Mouse (Mus musculus): ENCODE measurements around the gene Unc119. TPM values are rescaled to one million over a fixed set of nuclear protein-coding genes. Genes with fewer than 3 reads are reported as not detected.

Unc119 gene
- polyA plus RNA-seq (2016; fragmentation: Nextera tagmentation; extraction: Ambion mirVana), result 60.2 and 62.8 TPM in 2 replicates

DNA sequence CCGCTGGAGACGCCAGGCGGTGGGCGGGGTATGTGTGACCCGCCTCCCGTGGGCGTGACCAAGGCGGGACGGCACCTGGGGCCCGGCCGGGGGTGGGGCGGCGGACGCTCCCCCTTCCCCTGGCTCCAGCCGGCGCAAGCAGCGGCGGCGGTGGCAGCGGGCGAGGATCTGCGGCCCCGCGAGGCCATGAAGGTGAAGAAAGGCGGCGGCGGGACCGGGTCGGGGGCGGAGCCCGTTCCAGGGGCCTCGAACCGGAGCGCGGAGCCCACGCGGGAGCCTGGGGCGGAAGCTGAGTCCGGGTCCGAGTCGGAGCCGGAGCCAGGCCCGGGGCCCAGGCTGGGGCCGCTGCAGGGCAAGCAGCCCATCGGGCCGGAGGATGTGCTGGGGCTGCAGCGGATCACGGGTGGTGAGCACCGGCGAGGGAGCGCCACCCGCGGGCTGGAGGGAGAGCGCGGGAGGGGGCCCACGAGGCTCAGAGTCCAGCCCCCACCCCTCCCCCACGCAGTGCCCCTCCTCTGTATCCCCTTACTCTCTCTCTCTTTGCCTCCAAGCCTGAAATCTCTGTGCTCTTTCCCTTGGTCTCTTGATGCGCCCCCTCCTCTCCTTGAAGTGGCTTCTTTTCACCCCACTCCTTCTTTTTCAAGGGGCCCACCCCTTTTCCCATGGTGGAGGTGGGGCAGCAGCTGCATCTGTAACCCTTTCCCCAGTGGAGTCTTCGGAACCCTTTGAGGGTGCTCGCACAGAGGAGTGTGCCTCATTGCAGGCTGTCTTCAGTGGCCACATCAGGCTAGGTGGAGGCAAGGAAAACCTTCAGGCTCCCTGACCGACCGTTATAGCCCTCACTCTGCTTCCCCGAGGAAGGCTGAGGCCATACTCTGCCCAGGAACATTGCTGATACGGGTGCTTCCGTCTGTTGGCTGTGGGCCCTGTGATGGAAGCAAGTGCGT is at the start of gene Unc119:
TSS of gene Unc119 (plus strand) at position 102 of the 947 bp plus-strand sequence.
- peaks cover 53% of the 10 kb centered on the region for H3K36me3 ChIP-seq (replicated peaks)
- H3K4me1 ChIP-seq, result peaks cover 58% of the 10 kb centered on the region
- DNase-seq (ENCODE audit: extremely low spot score, low spot score), result peak; percentile 72
- WGBS, result 2% methylated on average over 65 of the region's 66 CpGs
- H3K9me3 ChIP-seq, result no peaks in the 10 kb centered on the region
- H3K27me3 ChIP-seq (ENCODE audit: poor library complexity, severe bottlenecking), result no peaks in the 10 kb centered on the region
- peak within 1 kb of the TSS; percentile 78 for H3K4me3 ChIP-seq
- H3K27ac ChIP-seq, result peak within 1 kb of the TSS; percentile 97

DNA sequence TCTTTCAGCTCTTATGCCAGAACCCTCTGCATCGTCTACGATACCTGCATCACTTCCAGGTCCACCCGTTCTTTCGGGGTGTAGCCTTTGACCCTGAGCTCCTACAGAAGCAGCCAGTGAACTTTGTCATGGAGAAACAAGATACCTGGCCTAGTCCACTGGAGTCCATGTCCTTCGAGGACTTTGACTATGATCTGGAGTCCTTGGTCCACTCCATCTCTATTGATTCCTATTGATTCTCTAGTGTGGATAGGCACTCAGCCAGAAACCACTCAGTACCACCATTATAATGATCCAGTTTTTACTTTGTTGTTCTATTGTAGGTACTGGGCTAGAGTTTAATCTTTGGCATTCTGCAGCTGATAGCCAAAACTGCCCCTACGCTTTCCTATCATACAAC is 48.7 kb upstream of the Unc119 start:
- Histone ChIP-seq H3K9me3 (no peaks in the 10 kb centered on the region), H3K4me3 (no peak overlapping the region), H3K27ac (no peak overlapping the region), H3K4me1 (no peaks in the 10 kb centered on the region), H3K27me3 (ENCODE audit: poor library complexity, severe bottlenecking) (no peaks in the 10 kb centered on the region), H3K36me3 (replicated peaks) (peaks cover 48% of the 10 kb centered on the region)
- DNase-seq (ENCODE audit: extremely low spot score, low spot score), result no peak
- WGBS, result 93% methylated on average over 6 of the region's 6 CpGs

DNA sequence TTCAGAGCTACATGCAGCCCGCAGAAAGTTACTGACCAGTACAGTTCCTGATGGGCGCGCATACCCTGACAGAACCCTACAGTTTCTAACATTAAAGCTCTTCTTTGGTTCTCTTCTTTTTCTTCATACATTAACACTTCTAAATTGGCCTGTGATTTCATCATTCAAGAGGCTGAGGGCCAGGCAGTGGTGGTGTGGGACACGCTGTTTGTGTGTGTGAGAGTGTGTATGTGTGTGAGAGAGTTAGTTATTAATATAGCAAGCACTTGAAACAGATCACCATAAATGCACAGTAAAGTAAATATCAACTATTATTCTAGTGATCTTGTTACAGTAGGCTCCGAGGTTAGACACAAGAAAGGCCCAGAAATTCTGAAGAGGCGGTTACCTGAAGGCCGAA is 42.4 kb upstream of the Unc119 start:
- no peaks in the 10 kb centered on the region for H3K27me3 ChIP-seq (ENCODE audit: poor library complexity, severe bottlenecking)
- 72% methylated on average over 7 of the region's 7 CpGs for WGBS
- H3K27ac ChIP-seq, result peak overlapping the region; percentile 96
- DNase-seq (ENCODE audit: extremely low spot score, low spot score), result no peak
- peaks cover 29% of the 10 kb centered on the region for H3K36me3 ChIP-seq (replicated peaks)
- H3K4me3 ChIP-seq, result peak overlapping the region; percentile 75
- no peaks in the 10 kb centered on the region for H3K9me3 ChIP-seq
- peaks cover 27% of the 10 kb centered on the region for H3K4me1 ChIP-seq

DNA sequence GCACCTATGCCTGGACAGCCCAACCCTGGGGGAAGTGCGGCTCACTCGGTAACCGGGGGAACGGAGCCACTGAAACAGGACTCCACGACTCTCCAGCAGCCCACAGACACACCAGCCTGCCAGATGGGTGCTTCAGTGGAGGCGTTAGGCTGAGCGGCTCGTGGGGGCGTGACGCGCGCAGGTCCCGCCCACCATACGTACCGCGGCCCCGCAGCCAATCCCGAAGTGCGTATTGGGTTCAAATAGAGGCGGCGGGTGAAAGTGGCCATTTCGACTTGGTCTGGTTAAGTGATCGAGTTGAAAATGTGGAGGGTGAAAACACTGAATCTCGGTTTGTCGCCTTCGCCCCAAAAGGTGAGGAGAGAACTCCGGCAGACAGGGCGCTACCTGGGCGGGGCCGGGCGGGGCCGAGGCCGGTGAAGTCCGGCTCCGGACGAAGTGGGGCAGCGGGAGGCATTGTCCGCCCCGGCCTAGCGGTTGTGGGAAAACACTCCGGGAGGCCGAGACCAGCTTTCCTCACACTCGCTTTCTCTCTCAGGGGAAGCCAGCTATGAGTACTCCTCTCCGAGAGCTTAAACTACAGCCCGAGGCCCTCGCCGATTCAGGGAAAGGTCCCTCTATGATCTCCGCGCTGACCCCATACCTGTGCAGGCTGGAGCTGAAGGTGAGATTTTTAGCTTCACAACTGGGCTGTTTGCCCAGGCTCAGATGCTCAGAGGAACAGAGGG is 41.8 kb upstream of the Unc119 start, which contains the start of gene Spag5:
TSS of gene Spag5 (plus strand) at position 173 of the 728 bp plus-strand sequence.
- peak; percentile 91 for DNase-seq (ENCODE audit: extremely low spot score, low spot score)
- under 1% methylated on average over 49 of the region's 49 CpGs for WGBS
- H3K9me3 ChIP-seq, result no peaks in the 10 kb centered on the region
- H3K4me3 ChIP-seq, result peak within 1 kb of the TSS; percentile 75
- no peaks in the 10 kb centered on the region for H3K27me3 ChIP-seq (ENCODE audit: poor library complexity, severe bottlenecking)
- peak within 1 kb of the TSS; percentile 96 for H3K27ac ChIP-seq
- peaks cover 35% of the 10 kb centered on the region for H3K36me3 ChIP-seq (replicated peaks)
- H3K4me1 ChIP-seq, result peaks cover 32% of the 10 kb centered on the region

DNA sequence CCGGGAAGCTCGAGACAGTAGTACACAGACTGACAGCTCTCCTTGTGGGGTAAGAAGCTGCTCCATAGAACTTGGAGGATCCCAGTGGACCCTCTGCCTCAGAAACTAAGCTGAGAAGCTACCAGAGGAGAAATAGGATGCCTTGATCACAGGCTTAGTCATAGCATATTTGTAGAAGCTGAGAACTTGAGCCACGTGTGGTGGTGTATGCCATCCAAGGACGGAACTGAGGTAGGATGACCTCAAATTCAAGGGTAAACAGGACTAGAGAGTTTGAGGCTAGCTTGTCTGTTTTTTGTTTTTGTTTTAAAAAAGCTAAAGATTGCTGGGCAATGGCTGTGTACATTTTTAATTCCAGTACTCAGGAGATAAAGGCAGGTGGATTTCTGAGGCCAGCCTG is 38.0 kb upstream of the Unc119 start:
- H3K36me3 ChIP-seq (replicated peaks), result peaks cover 73% of the 10 kb centered on the region
- H3K27me3 ChIP-seq (ENCODE audit: poor library complexity, severe bottlenecking), result no peaks in the 10 kb centered on the region
- WGBS, result 94% methylated on average over 4 of the region's 4 CpGs
- no peak for DNase-seq (ENCODE audit: extremely low spot score, low spot score)
- H3K4me1 ChIP-seq, result peaks cover 36% of the 10 kb centered on the region
- H3K9me3 ChIP-seq, result no peaks in the 10 kb centered on the region
- H3K27ac ChIP-seq, result no peak overlapping the region
- H3K4me3 ChIP-seq, result peak overlapping the region; percentile 5; the same call in 1 of the 2 replicates

DNA sequence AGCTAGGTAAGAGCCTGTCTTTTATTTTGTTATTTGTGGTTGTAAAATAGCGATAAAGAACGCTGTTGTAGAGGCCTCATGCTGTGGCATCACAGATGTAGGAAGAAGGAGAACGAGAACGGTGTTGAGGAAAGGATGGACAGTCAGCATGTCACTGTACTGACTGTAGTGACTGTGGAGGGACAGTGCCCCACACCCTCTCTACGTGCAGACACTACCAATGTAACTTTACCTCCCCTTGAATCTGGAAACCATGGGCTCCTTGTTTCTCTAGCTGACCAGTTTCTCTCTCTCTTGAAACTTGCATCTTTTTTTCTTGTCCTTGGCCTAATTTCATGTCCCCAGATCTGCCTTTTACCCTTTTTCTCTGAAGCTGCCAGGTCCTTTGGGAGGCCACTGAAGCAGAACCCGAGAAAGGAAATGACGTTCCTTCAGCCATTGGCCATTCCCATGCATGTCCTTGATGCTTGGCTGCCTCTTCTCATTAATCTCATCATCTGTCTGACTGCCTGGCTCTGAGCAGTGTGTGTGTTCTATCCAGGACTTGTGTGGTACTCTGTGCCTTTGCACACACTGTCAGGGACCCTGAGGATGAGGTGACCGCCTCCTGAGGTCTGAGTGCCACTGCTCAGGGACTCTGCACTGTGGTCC is 32.3 kb upstream of the Unc119 start:
- peaks cover 98% of the 10 kb centered on the region for H3K36me3 ChIP-seq (replicated peaks)

DNA sequence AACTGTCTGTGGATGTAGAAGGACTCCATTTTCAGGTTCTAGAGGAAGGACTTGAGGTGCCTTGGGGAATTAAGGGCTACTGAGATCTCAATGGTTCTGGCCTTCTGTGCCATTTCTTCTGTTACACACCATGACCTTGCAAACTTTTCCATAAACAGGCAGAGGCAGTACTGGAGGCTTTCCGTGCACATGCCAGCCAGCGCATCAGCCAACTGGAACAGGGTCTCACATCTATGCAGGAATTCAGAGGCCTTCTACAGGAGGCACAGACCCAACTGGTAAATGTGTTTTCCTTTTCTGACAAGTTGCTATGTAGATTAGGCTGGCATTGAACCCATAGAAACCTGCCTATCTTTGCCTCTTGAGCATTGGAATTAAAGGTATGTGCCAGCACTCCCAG is 29.6 kb upstream of the Unc119 start:
- no peak overlapping the region for H3K4me3 ChIP-seq
- H3K4me1 ChIP-seq, result no peaks in the 10 kb centered on the region
- no peak for DNase-seq (ENCODE audit: extremely low spot score, low spot score)
- 96% methylated on average over 2 of the region's 2 CpGs for WGBS
- no peak overlapping the region for H3K27ac ChIP-seq
- H3K36me3 ChIP-seq (replicated peaks), result peaks cover 98% of the 10 kb centered on the region
- no peaks in the 10 kb centered on the region for H3K9me3 ChIP-seq
- H3K27me3 ChIP-seq (ENCODE audit: poor library complexity, severe bottlenecking), result no peaks in the 10 kb centered on the region

More for the DNA sequence above, 32.3 kb upstream of the Unc119 start:
- DNase-seq (ENCODE audit: extremely low spot score, low spot score), result no peak
- no peaks in the 10 kb centered on the region for H3K9me3 ChIP-seq
- WGBS, result 92% methylated on average over 8 of the region's 8 CpGs
- H3K27ac ChIP-seq, result no peak overlapping the region
- H3K4me1 ChIP-seq, result peaks cover 8% of the 10 kb centered on the region
- H3K4me3 ChIP-seq, result no peak overlapping the region
- no peaks in the 10 kb centered on the region for H3K27me3 ChIP-seq (ENCODE audit: poor library complexity, severe bottlenecking)

DNA sequence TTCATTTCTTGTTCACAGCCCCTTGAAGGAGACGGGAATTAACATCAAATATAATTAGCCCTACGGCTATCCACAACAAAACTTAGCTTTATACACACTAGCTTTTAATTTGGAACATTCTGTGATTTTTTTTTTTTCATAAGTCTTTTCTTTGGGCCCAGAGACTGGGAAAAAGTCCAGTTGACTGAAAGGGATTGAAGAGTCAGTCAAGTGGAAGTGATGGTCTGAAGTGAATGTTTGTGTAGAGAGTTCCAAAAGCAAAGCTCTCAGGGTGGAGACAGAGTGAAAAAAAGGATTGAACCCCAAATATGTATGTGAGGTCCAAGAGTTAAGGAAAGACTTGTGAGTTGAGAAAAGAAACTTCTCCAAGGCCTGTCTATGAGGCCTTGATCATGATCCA is 24.9 kb upstream of the Unc119 start:
- 90% methylated on average over 2 of the region's 2 CpGs for WGBS
- no peaks in the 10 kb centered on the region for H3K27me3 ChIP-seq (ENCODE audit: poor library complexity, severe bottlenecking)
- peaks cover 98% of the 10 kb centered on the region for H3K36me3 ChIP-seq (replicated peaks)
- no peak overlapping the region for H3K4me3 ChIP-seq
- H3K27ac ChIP-seq, result no peak overlapping the region
- H3K4me1 ChIP-seq, result peaks cover 16% of the 10 kb centered on the region
- DNase-seq (ENCODE audit: extremely low spot score, low spot score), result no peak
- no peaks in the 10 kb centered on the region for H3K9me3 ChIP-seq

DNA sequence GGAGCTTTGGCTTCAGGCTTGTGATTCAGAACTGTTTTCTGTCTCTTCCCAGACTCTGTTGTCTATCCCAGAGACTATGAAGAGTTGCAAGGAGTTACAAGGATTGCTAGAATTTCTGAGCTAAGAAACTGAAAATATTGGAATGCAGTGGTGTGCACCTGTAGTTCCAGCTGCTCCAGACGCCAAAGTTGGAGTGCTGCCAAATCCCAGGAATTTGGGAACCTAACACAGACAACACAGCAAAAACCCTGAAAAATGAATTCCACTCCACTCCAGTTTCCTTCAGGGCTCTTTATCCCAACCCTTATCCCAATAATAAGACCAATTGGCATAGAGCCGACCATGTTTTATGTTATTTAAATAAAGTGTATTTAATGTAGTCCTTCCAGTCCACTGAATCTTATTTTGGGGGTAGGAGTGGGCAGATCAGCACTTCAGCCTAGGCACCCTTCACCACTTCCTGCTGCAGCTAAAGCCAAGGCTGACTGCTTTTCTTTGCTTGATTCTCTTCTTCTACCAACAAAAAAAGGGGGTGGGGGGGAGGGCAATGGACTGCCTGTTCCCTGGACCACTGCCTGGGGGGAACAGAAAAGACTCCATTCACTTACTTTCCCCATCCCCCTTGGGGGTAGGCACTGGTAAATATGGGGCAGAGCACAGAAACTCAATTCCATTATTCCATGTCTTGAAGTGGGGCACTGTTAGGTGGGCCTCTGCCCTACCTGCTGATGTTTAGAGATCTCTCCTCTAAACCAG is 21.0 kb upstream of the Unc119 start:
- peaks cover 90% of the 10 kb centered on the region for H3K36me3 ChIP-seq (replicated peaks)
- peaks cover 20% of the 10 kb centered on the region for H3K4me1 ChIP-seq
- H3K4me3 ChIP-seq, result peak overlapping the region; percentile 22; the same call in 1 of the 2 replicates
- no peaks in the 10 kb centered on the region for H3K27me3 ChIP-seq (ENCODE audit: poor library complexity, severe bottlenecking)
- H3K27ac ChIP-seq, result peak overlapping the region; percentile 40; the same call in 1 of the 2 replicates
- DNase-seq (ENCODE audit: extremely low spot score, low spot score), result no peak
- no peaks in the 10 kb centered on the region for H3K9me3 ChIP-seq
- 79% methylated on average over 2 of the region's 2 CpGs for WGBS

DNA sequence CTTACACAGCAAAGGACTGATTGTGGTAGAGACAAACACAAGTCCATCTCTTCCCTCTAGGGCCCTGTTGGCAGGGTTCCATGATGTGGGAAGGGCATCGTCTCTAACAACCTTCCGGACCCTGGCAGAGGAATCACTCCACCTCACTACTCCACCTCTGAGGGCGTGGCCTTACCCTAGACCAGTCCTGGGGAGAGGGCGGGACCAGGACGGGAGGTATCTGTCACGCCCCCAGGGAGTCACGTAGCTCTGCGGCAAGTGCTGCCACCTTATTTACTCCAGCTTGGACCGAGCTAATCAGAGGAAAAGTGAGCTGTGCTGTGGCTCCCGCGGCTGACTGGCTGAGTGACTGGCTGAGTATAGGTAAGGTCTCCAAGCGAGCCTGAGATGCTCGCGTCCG is 20.4 kb upstream of the Unc119 start, which contains the start of gene Aldoc:
TSS of gene Aldoc (plus strand) at position 109 of the 400 bp plus-strand sequence.
- H3K27me3 ChIP-seq (ENCODE audit: poor library complexity, severe bottlenecking), result no peaks in the 10 kb centered on the region
- H3K4me1 ChIP-seq, result peaks cover 20% of the 10 kb centered on the region
- peak within 1 kb of the TSS; percentile 22 for H3K4me3 ChIP-seq
- H3K9me3 ChIP-seq, result no peaks in the 10 kb centered on the region
- DNase-seq (ENCODE audit: extremely low spot score, low spot score), result peak; percentile 53
- WGBS, result 6% methylated on average over 15 of the region's 15 CpGs
- H3K27ac ChIP-seq, result peak within 1 kb of the TSS; percentile 40; the same call in 1 of the 2 replicates
- H3K36me3 ChIP-seq (replicated peaks), result peaks cover 84% of the 10 kb centered on the region

DNA sequence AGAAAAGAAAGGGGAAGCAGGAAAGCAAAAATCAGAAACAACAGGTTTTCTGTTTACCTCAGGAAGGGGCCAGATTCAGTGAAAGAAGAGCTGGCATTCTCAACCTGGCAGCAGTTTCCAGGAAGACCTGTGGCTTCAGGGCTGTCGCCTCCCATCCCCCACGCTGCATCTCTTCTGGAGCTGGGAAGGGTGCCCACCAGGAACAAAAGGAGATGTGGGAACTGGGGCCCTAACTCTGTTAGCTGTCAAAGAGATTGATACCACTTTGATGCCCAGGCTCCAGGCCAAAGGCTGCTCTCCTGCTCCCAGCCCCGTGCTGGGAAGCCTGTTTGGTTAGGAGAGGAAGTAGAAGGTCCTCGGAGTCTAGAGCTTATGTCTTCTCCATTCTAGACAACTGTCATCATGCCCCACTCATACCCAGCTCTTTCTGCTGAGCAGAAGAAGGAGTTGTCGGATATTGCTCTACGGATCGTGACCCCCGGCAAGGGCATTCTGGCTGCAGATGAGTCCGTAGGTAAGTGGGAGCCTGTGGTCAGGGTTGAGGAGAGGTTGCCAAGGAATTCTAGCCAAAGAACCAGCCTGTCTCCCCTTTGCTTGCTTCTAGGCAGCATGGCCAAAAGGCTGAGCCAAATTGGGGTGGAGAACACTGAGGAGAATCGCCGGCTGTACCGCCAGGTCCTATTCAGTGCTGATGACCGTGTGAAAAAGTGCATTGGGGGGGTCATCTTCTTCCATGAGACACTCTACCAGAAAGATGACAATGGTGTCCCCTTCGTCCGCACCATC is 19.1 kb upstream of the Unc119 start:
- Histone ChIP-seq H3K36me3 (replicated peaks) (peaks cover 71% of the 10 kb centered on the region), H3K27ac (no peak overlapping the region), H3K27me3 (ENCODE audit: poor library complexity, severe bottlenecking) (no peaks in the 10 kb centered on the region), H3K9me3 (no peaks in the 10 kb centered on the region), H3K4me3 (no peak overlapping the region), H3K4me1 (peaks cover 27% of the 10 kb centered on the region)
- 93% methylated on average over 15 of the region's 15 CpGs for WGBS
- no peak for DNase-seq (ENCODE audit: extremely low spot score, low spot score)

All from forebrain, embryonic 10.5 days (tissue).